Mouse (Mus musculus): ENCODE results near the gene Tap2. TPM values are rescaled to one million over a fixed set of nuclear protein-coding genes. Genes with fewer than 3 reads are reported as not detected.
"Not testable (repeated sequence)": the region's sequence is repeated elsewhere in the genome, so short reads cannot be mapped to it uniquely, and the experiment has no call there.

Gene Tap2
- polyA plus RNA-seq, 1 experiment from 2014 or later, result 0.76 TPM

DNA sequence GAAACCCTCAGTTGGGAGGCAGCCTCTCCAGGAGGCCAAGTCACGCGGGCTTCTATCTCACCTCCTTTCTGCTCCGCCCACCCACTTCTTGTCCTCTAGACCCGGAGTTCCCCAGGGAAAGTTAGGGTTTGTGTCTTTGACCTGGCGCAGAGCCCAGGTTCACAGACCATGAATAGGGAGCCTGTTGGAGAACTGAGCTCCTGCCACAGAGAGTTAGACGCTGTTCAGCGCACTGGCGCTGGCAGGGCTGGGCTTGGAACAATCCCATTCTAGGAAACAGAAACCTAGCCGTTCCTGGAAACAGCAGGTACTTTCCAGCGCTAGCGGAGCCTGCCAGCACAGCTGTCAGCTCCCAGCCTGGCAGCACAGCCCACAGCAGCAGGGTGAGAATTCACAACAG lies 15.3 kb downstream of the Tap2 start:
- Histone ChIP-seq H3K9me3 (replicated peaks) (no peaks in the 10 kb centered on the region), H3K27ac (no peak overlapping the region), H3K4me2 (no peak overlapping the region), H3K27me3 (peaks cover 21% of the 10 kb centered on the region), H3K4me3 (no peak overlapping the region), H3K4me1 (0 out of 2 replicates have a peak, but pooled peaks cover 3% of the 10 kb centered on the region), H3K9ac (no peak overlapping the region), H3K36me3 (ENCODE audit: poor library complexity, severe bottlenecking) (no peaks in the 10 kb centered on the region)
- WGBS, result 72% methylated on average over 11 of the region's 11 CpGs
- no peak for ATAC-seq

DNA sequence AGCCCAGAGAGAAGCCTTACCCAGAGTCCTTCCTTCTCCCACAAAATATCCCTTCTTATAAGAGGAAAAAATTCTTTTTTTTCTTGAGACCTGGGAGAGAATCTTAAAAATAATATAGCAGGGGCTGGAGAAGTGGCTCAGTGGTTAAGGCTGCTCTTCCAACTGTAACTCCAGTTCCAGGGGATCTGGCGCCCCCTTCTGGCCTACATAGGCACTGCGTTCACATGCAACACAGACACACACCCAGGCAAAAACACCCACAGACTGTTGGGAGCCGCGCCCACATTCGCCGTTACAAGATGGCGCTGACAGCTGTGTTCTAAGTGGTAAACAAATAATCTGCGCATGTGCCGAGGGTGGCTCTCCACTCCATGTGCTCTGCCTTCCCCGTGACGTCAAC lies 15.8 kb downstream of the Tap2 start:
- not testable (repeated sequence) for H3K4me3 ChIP-seq; H3K9ac ChIP-seq; H3K9me3 ChIP-seq (replicated peaks); H3K4me2 ChIP-seq; H3K36me3 ChIP-seq (ENCODE audit: poor library complexity, severe bottlenecking); H3K4me1 ChIP-seq; H3K27ac ChIP-seq; ATAC-seq
- H3K27me3 ChIP-seq, result peaks cover 17% of the 10 kb centered on the region
- WGBS, result 83% methylated on average over 8 of the region's 11 CpGs

DNA sequence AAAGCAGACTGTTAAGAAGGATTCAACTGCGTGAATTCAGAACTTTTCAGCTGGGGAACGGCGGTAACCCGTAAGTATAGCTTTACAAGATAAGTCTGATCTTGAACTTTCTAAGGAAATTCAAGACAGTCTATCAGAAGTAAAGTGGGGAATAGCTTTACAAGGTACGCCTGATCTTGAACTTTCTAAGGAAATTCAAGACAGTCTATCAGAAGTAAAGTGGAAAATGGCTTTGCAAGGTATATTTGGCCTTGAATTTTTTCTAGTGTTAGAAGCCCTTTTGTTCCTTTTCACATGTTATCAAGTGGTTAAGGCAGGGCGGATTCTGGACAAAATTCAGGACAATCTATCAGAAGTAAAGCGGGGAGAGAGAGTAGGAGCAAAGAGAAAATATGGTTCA lies 16.5 kb downstream of the Tap2 start:
- not testable (repeated sequence) for H3K4me2 ChIP-seq; ATAC-seq; H3K4me3 ChIP-seq; H3K36me3 ChIP-seq (ENCODE audit: poor library complexity, severe bottlenecking); H3K27ac ChIP-seq; H3K9me3 ChIP-seq (replicated peaks); H3K4me1 ChIP-seq; H3K9ac ChIP-seq
- peaks cover 11% of the 10 kb centered on the region for H3K27me3 ChIP-seq
- WGBS, result 96% methylated on average over 4 of the region's 7 CpGs

DNA sequence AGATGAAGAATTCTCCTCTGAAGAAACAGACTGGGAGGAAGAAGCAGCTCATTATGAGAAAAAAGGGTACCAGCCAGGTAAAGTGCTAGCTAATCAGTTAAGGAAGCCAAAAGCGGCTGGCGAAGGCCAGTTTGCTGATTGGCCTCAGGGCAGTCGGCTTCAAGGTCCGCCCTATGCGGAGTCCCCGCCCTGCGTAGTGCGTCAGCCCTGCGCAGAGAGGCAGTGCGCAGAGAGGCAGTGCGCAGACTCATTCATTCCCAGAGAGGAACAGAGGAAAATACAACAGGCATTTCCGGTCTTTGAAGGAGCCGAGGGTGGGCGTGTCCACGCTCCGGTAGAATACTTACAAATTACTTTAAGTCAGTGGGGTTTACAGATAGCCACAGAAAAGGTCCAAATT lies 17.1 kb downstream of the Tap2 start:
- H3K27ac ChIP-seq; H3K4me2 ChIP-seq; H3K36me3 ChIP-seq (ENCODE audit: poor library complexity, severe bottlenecking); H3K4me3 ChIP-seq; H3K9ac ChIP-seq; ATAC-seq; H3K9me3 ChIP-seq (replicated peaks); H3K27me3 ChIP-seq; H3K4me1 ChIP-seq: not testable (repeated sequence)
- WGBS, result 92% methylated on average over 7 of the region's 16 CpGs

DNA sequence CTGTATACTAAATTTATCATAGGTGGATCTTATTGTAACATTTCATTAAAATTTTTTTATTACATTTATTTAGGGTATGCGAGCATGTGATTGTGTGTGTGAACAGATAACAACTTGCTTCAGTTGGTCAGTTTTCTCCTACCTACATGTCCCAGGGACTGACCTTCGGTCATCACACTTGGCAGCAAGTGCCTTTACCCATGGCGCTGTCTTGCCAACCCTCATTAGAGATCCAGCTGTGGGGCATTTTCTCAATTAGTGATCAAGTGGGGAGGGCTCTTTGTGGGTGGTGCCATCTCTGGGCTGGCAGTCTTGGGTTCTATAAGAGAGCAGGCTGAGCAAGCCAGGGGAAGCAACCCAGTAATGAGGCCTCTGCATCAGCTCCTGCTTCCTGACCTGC lies 21.5 kb downstream of the Tap2 start:
- Histone ChIP-seq H3K9ac (no peak overlapping the region), H3K4me2 (no peak overlapping the region), H3K4me1 (no peaks in the 10 kb centered on the region), H3K4me3 (no peak overlapping the region), H3K27me3 (no peaks in the 10 kb centered on the region), H3K36me3 (ENCODE audit: poor library complexity, severe bottlenecking) (no peaks in the 10 kb centered on the region), H3K9me3 (replicated peaks) (0 out of 2 replicates have a peak, but pooled peaks cover 4% of the 10 kb centered on the region), H3K27ac (no peak overlapping the region)
- ATAC-seq, result no peak
- WGBS, result 92% methylated on average over 3 of the region's 3 CpGs

DNA sequence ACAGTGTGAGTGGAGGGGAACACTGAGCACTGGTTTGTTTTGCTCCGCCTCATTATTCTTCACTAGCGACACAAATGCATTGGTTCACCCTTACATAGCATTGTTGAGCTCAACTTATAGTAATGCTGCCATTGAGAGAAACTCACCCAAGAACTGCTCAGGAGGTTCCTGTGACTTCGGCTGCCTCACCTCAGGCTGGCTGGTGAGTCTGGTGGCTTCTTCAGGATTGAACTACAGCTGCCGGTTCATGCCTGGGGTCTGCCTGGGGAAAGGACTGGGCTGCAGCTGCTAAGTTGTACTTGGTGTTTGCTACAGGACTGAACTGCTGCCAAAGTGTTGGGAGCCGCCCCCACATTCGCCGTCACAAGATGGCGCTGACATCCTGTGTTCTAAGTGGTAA lies 22.1 kb downstream of the Tap2 start:
- H3K27ac ChIP-seq, result no peak overlapping the region
- 0 out of 2 replicates have a peak, but pooled peaks cover 4% of the 10 kb centered on the region for H3K9me3 ChIP-seq (replicated peaks)
- ATAC-seq, result no peak
- H3K4me1 ChIP-seq, result no peaks in the 10 kb centered on the region
- no peak overlapping the region for H3K4me3 ChIP-seq
- WGBS, result 97% methylated on average over 8 of the region's 8 CpGs
- no peak overlapping the region for H3K4me2 ChIP-seq
- no peaks in the 10 kb centered on the region for H3K36me3 ChIP-seq (ENCODE audit: poor library complexity, severe bottlenecking)
- H3K9ac ChIP-seq, result no peak overlapping the region
- H3K27me3 ChIP-seq, result no peaks in the 10 kb centered on the region

DNA sequence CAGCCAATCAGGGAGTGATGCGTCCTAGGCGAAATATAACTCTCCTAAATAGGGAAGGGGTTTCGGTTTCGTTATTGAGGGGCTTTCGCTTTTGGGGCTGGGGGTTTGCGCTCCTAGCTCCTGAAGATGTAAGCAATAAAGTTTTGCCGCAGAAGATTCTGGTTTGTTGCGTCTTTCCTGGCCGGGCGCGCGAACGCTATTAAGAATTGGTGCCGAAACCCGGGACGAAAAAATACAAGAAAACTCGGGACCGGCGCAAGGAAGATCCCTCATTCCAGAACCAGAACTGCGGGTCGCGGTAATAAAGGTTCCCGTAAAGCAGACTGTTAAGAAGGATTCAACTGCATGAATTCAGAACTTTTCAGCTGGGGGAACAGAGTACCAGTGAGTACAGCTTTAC lies 22.6 kb downstream of the Tap2 start:
- WGBS, result 95% methylated on average over 17 of the region's 23 CpGs
- not testable (repeated sequence) for H3K4me3 ChIP-seq; H3K4me1 ChIP-seq; H3K36me3 ChIP-seq (ENCODE audit: poor library complexity, severe bottlenecking); H3K4me2 ChIP-seq; H3K9ac ChIP-seq; H3K27me3 ChIP-seq; H3K9me3 ChIP-seq (replicated peaks); ATAC-seq; H3K27ac ChIP-seq

DNA sequence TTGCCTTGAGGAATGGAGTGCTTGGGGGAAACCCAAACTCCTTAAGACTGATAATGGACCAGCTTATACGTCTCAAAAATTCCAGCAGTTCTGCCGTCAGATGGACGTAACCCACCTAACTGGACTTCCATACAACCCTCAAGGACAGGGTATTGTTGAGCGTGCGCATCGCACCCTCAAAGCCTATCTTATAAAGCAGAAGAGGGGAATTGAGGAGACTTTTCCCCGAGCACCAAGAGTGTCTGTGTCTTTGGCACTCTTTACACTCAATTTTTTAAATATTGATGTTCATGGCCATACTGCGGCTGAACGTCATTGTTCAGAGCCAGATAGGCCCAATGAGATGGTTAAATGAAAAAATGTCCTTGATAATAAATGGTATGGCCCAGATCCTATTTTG lies 27.6 kb downstream of the Tap2 start:
- H3K9ac ChIP-seq; H3K9me3 ChIP-seq (replicated peaks); H3K4me2 ChIP-seq; H3K27ac ChIP-seq; H3K36me3 ChIP-seq (ENCODE audit: poor library complexity, severe bottlenecking); H3K4me1 ChIP-seq; H3K4me3 ChIP-seq; ATAC-seq; H3K27me3 ChIP-seq: not testable (repeated sequence)
- WGBS, result 93% methylated on average over 9 of the region's 9 CpGs

DNA sequence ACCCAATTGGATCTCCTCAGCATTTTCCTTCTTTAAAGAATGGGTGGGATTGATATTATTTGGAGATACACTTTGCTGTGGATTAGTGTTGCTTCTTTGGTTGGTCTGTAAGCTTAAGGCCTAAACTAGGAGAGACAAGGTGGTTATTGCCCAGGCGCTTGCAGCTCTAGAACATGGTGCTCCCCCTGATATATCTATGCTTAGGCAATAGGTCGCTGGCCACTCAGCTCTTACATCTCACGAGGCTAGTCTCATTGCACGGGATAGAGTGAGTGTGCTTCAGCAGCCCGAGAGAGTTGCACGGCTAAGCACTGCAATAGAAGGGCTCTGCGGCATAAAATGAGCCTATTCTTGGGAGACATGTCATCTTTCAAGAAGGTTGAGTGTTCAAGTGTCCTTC lies 28.7 kb downstream of the Tap2 start:
- not testable (repeated sequence) for H3K27me3 ChIP-seq; H3K9ac ChIP-seq; H3K4me2 ChIP-seq; H3K27ac ChIP-seq; ATAC-seq; H3K36me3 ChIP-seq (ENCODE audit: poor library complexity, severe bottlenecking); H3K4me3 ChIP-seq; H3K4me1 ChIP-seq; H3K9me3 ChIP-seq (replicated peaks)
- 90% methylated on average over 7 of the region's 7 CpGs for WGBS

DNA sequence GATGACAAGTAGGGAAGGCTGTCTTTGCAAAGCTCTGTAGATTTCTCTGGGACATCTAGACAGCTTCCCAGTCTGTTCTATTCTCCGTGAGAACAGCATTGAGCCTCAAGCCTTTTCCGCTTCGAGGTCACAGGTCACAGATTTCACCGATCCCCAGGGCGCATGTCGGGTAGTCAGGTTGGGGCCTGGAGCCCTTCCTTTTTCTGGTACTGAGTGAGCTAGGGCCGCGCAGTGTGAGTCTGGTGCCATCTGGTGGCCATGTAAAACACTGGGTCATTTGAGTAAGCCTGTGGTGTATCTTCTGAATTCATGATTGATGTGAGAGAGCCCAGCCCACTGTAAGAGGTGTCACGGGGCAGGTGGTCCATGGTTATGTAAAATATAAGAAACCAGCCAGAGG lies 31.6 kb downstream of the Tap2 start:
- no peak overlapping the region for H3K4me2 ChIP-seq
- H3K27me3 ChIP-seq, result no peaks in the 10 kb centered on the region
- H3K27ac ChIP-seq, result no peak overlapping the region
- 0 out of 2 replicates have a peak, but pooled peaks have one; percentile 21 for ATAC-seq
- 51% methylated on average over 9 of the region's 9 CpGs for WGBS
- H3K4me3 ChIP-seq, result no peak overlapping the region
- no peak overlapping the region for H3K9ac ChIP-seq
- H3K36me3 ChIP-seq (ENCODE audit: poor library complexity, severe bottlenecking), result no peaks in the 10 kb centered on the region
- no peaks in the 10 kb centered on the region for H3K4me1 ChIP-seq
- no peaks in the 10 kb centered on the region for H3K9me3 ChIP-seq (replicated peaks)

DNA sequence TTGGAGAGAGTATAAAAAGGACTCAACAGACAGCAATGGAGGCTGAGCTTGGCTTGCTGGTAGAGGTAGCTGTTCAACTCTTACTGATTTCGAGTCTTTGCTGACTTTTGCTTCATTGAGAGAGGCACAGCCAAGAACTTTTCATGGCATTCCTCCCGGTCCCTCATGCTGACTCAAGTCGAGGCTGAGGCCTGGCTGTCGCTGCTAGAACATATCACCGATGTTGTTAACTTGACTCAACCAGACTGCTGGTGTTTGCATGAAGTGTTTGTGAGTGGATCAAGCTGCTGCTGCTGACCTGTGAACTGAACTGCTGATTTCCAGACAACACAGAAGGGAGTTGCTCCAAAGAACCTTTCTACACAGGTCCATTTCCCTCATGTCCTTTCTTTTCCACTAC lies 33.4 kb downstream of the Tap2 start:
- Histone ChIP-seq H3K36me3 (ENCODE audit: poor library complexity, severe bottlenecking) (no peaks in the 10 kb centered on the region), H3K27ac (no peak overlapping the region), H3K4me3 (no peak overlapping the region), H3K4me2 (no peak overlapping the region), H3K4me1 (no peaks in the 10 kb centered on the region), H3K9me3 (replicated peaks) (0 out of 2 replicates have a peak, but pooled peaks cover 4% of the 10 kb centered on the region), H3K27me3 (no peaks in the 10 kb centered on the region), H3K9ac (no peak overlapping the region)
- ATAC-seq, result no peak
- 87% methylated on average over 5 of the region's 5 CpGs for WGBS

DNA sequence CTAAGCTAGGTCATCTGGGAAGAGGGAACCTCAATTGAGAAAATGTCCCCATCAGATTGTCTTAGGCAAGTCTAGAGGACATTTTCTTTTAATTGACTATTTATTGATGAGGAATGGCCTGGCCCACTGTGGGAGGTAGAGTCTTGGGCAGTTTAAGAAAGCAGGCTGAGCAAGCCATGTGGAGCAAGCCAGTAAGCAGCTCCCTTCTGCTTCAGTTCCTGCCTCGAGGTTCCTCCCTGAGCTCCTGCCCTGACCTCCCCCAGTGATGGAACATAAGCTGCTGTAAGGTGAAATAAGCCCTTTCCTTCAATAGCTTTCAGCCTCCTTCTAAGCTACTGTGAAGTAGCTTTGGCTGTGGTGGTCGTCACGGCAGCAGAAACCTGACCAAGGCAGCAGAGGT lies 34.4 kb downstream of the Tap2 start:
- no peak overlapping the region for H3K9ac ChIP-seq
- 71% methylated on average over 3 of the region's 3 CpGs for WGBS

DNA sequence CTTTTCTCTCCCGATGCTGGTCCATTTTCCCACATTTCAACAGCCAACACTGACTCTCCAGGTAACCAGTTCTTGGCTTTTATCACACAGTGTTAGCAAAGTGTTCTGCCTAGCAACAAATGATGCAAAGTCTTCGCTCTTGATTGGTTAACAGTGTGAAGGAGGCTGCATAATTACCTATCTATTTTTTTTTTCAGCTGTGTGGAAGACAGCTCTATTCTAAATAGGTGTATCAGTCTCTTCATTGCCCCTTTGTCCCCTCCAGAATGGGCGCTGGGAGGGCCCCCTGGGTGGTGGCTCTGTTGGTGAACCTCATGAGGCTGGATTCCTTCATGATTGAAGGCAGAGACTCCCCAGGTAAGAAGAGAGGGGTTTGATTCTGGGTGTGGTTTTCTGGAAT lies 35.4 kb downstream of the Tap2 start, which contains the start of gene H2-Ob:
Gene H2-Ob (plus strand): TSS at position 198 of the 400 bp plus-strand sequence.
- Histone ChIP-seq H3K27me3 (no peaks in the 10 kb centered on the region), H3K27ac (no peak within 1 kb of the TSS), H3K4me3 (no peak within 1 kb of the TSS), H3K4me2 (no peak within 1 kb of the TSS), H3K4me1 (no peaks in the 10 kb centered on the region), H3K9ac (no peak within 1 kb of the TSS), H3K36me3 (ENCODE audit: poor library complexity, severe bottlenecking) (no peaks in the 10 kb centered on the region), H3K9me3 (replicated peaks) (0 out of 2 replicates have a peak, but pooled peaks cover 6% of the 10 kb centered on the region)
- no peak for ATAC-seq
- 61% methylated on average over 3 of the region's 3 CpGs for whole genome bisulfite sequencing

More for the DNA sequence above, 34.4 kb downstream of the Tap2 start:
- Histone ChIP-seq H3K4me1 (no peaks in the 10 kb centered on the region), H3K9me3 (replicated peaks) (0 out of 2 replicates have a peak, but pooled peaks cover 6% of the 10 kb centered on the region), H3K27ac (no peak overlapping the region), H3K4me2 (no peak overlapping the region), H3K27me3 (no peaks in the 10 kb centered on the region), H3K36me3 (ENCODE audit: poor library complexity, severe bottlenecking) (no peaks in the 10 kb centered on the region), H3K4me3 (no peak overlapping the region)
- ATAC-seq, result no peak

All from forebrain, embryonic 13.5 days (tissue).